Mouse (Mus musculus) embryonic fibroblast, embryonic 13.5 days (primary cell): Measurements from ENCODE around the gene Kbtbd12.

Experiments
- CTCF ChIP-seq: IDR thresholded peaks from 2 replicates; pipeline ENCODE4 v1.5.1; 2011; ENCODE audit warnings: mild to moderate bottlenecking, control low read depth, low read length, moderate library complexity, borderline replicate concordance; ENCODE audit not compliant: insufficient read depth
- POLR2A ChIP-seq: IDR thresholded peaks from 2 replicates; pipeline ENCODE4 v1.6.1; 2011; ENCODE audit warnings: low read depth, mild to moderate bottlenecking, control low read depth, low read length, moderate library complexity

DNA sequence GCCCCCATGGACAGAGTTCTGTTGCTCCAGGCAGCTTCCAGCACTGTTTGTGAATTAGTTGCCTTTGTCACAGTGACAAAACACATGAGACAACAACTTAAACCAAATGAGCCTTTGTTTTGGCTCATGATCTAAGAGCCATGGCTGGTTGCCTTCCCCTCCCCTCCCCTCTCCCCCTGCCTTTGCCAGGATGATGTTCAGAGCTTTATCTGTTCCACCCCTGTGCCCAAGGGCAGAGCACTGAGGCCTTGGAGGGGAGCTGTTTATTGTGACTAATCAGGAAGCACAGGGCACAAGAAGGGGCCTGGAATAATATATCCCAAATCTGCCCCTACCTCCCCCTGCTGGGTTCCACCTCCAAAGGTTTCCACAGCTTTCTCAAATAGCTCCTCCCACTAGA is 107.4 kb downstream of the Kbtbd12 start:
- no peak for TF ChIP-seq POLR2A
- no peak for TF ChIP-seq CTCF
